Mouse (Mus musculus) midbrain, postnatal 0 days (tissue): ENCODE results near the gene Nfat5. TPM values are rescaled to one million over a fixed set of nuclear protein-coding genes. Genes with fewer than 3 reads are reported as not detected.

Source experiments
- ATAC-seq: fragments of 200-750 bp; cut with Nextera tagmentation; 2 replicates; pipeline ENCODE4 v1.8.0; 2017; ENCODE audit warnings: moderate number of reproducible peaks, mild to moderate bottlenecking, moderate TSS enrichment, moderate library complexity; ENCODE audit not compliant: low FRiP score
- DNase-seq: peaks from one replicate; pipeline ENCODE4 v3.0.0-alpha.2; 2015; ENCODE audit warnings: low spot score
- H3K27ac ChIP-seq: fragments of 300-500 bp; sonication (generic); 2 replicates; pipeline ENCODE4 v1.5.1; 2014; ENCODE audit warnings: low read depth, mild to moderate bottlenecking, low read length, mixed read lengths
- H3K27me3 ChIP-seq: fragments of 300-500 bp; sonication (generic); 2 replicates; pipeline ENCODE4 v1.6.1; 2014; ENCODE audit warnings: low read length, control low read depth, mixed read lengths; ENCODE audit not compliant: insufficient read depth
- H3K36me3 ChIP-seq: fragments of 300-500 bp; sonication (generic); 2 replicates; pipeline ENCODE4 v1.6.1; 2014; ENCODE audit warnings: low read length, control low read depth, mixed read lengths; ENCODE audit not compliant: insufficient read depth
- H3K4me1 ChIP-seq: fragments of 300-500 bp; sonication (generic); 2 replicates; pipeline ENCODE4 v1.6.1; 2014; ENCODE audit warnings: mild to moderate bottlenecking, control low read depth, antibody characterized with exemption, low read length, mixed read lengths; ENCODE audit not compliant: insufficient read depth
- H3K4me2 ChIP-seq: fragments of 300-500 bp; sonication (generic); 2 replicates; pipeline ENCODE4 v1.6.1; 2014; ENCODE audit warnings: low read depth, mild to moderate bottlenecking, low read length, mixed read lengths; ENCODE audit not compliant: poor library complexity, severe bottlenecking
- H3K4me3 ChIP-seq: fragments of 300-500 bp; sonication (generic); 2 replicates; pipeline ENCODE4 v1.5.1; 2014; ENCODE audit warnings: low read depth, mild to moderate bottlenecking, low read length, moderate library complexity
- H3K9ac ChIP-seq: fragments of 300-500 bp; sonication (generic); replicated peaks from 2 replicates; pipeline ENCODE4 v1.6.1; 2014; ENCODE audit warnings: mild to moderate bottlenecking, low read length, moderate library complexity, mixed read lengths; ENCODE audit not compliant: poor library complexity, severe bottlenecking
- H3K9me3 ChIP-seq: fragments of 300-500 bp; sonication (generic); 2 replicates; pipeline ENCODE4 v1.6.1; 2016; ENCODE audit warnings: low read length, control low read depth
- CTCF ChIP-seq: IDR thresholded peaks from 2 replicates; pipeline ENCODE4 v1.5.1; 2016; ENCODE audit warnings: antibody characterized with exemption, mild to moderate bottlenecking
- WGBS: fragments of 180-500 bp; shearing (Covaris S2); extraction: QIAGEN DNeasy Blood & Tissue Kit; methylation state at CpG from one replicate; pipeline ENCODE4 v1.1.7; 2014; 5-methylcytosine and 5-hydroxymethylcytosine counted together
- polyA plus RNA-seq: library from polyadenylated mRNA; unstranded; fragments of >200 nt; fragmentation: Nextera tagmentation; extraction: Ambion mirVana; gene quantifications from 2 replicates; pipeline ENCODE4 v1.2.1, GENCODE M21; 2015
- total RNA-seq: library from RNA; depleted of rRNA; stranded (reverse); fragments of >200 nt; gene quantifications from 2 replicates; pipeline ENCODE4 v1.2.3, GENCODE M21; 2014

Nfat5 gene
- total and polyA plus RNA-seq, 2 experiments from 2014 or later: 6.8 to 20.3 TPM

- H3K9ac ChIP-seq: no peak overlapping the region
- no peaks in the 10 kb centered on the region for H3K4me1 ChIP-seq
- H3K27ac ChIP-seq: no peak overlapping the region
- WGBS: 86% methylated on average over 1 of the region's 1 CpGs
- no peaks in the 10 kb centered on the region for H3K9me3 ChIP-seq
- no peak for ATAC-seq
- H3K36me3 ChIP-seq: no peaks in the 10 kb centered on the region
- no peak for DNase-seq
- no peak overlapping the region for H3K4me3 ChIP-seq
- TF ChIP-seq CTCF: no peak
- H3K4me2 ChIP-seq: no peak overlapping the region
- H3K27me3 ChIP-seq: no peaks in the 10 kb centered on the region
Observed at GRCm38 (mm10) chr8:107278571-107278970, 14.7 kb upstream of the Nfat5 start.

- Histone ChIP-seq H3K9ac (no peak overlapping the region), H3K4me3 (no peak overlapping the region), H3K9me3 (no peaks in the 10 kb centered on the region), H3K27ac (no peak overlapping the region), H3K27me3 (no peaks in the 10 kb centered on the region), H3K4me2 (no peak overlapping the region), H3K4me1 (no peaks in the 10 kb centered on the region), H3K36me3 (no peaks in the 10 kb centered on the region)
- TF ChIP-seq CTCF: no peak
- no peak for ATAC-seq
- WGBS: 65% methylated on average over 9 of the region's 9 CpGs
- DNase-seq: no peak
Observed at GRCm38 (mm10) chr8:107286686-107287085, 6.6 kb upstream of the Nfat5 start.

DNA sequence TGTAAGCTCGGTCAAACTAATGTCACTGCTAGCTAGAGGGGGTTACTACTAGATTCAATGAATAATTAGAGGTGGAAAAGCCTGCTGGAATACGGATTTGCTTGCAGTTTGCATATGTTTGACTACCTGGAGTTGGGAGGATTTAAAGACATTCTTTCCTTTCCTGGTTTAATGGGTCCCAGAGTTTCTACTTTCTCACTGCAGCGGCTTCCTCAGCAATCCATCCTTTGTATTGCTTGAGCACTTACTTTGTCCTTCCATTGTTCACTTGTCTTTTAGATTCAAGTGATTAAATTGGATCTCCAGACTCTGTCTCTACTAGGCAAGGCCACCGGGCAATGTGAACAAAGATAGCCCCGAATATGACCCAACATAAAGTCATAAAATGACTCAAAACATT, 5.7 kb upstream of the Nfat5 start:
- Histone ChIP-seq H3K9ac (no peak overlapping the region), H3K27ac (no peak overlapping the region), H3K36me3 (no peaks in the 10 kb centered on the region)

DNA sequence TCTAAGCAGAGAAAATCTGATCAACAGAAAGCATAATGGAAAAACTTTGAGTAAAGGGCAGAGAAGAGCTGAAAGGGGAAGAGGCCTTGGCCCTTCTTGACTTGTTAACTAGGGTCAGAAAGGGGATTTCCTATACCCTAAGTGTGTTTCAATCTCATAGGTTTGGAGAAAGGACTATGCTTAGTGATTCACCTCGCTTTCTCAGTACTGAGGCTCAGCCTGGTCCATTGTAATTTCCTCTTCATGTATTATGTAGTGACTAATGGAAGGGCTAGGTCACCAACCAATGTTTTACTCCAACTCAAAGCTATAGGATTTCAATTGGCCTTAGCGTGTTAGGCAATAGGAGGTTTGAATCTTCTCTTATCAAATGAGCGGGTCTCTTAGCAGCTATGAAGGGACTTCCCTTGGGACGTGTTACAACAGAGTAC, 2.1 kb upstream of the Nfat5 start:
- H3K9me3 ChIP-seq: no peaks in the 10 kb centered on the region
- no peaks in the 10 kb centered on the region for H3K27me3 ChIP-seq
- no peak overlapping the region for H3K4me2 ChIP-seq
- no peaks in the 10 kb centered on the region for H3K36me3 ChIP-seq
- 89% methylated on average over 4 of the region's 4 CpGs for WGBS
- no peak for TF ChIP-seq CTCF
- H3K9ac ChIP-seq: no peak overlapping the region
- no peak overlapping the region for H3K27ac ChIP-seq
- no peak for DNase-seq
- no peaks in the 10 kb centered on the region for H3K4me1 ChIP-seq
- ATAC-seq: no peak
- no peak overlapping the region for H3K4me3 ChIP-seq

More for the DNA sequence above, 5.7 kb upstream of the Nfat5 start:
- H3K4me1 ChIP-seq: no peaks in the 10 kb centered on the region
- H3K4me2 ChIP-seq: no peak overlapping the region
- DNase-seq (no peak), ATAC-seq (no peak)
- 38% methylated on average over 5 of the region's 5 CpGs for WGBS
- no peaks in the 10 kb centered on the region for H3K9me3 ChIP-seq
- H3K4me3 ChIP-seq: no peak overlapping the region
- H3K27me3 ChIP-seq: no peaks in the 10 kb centered on the region
- TF ChIP-seq CTCF: no peak

- Histone ChIP-seq H3K4me3 (peak overlapping the region; percentile 97), H3K4me2 (peak overlapping the region; percentile 71), H3K36me3 (no peaks in the 10 kb centered on the region), H3K27me3 (no peaks in the 10 kb centered on the region), H3K27ac (peak overlapping the region; percentile 92), H3K4me1 (no peaks in the 10 kb centered on the region), H3K9me3 (no peaks in the 10 kb centered on the region), H3K9ac (peak overlapping the region; percentile 88; the same call in 1 of the 2 replicates)
- no peak for TF ChIP-seq CTCF
- ATAC-seq: no peak; the same call in 1 of the 2 replicates
- peak; percentile 4 for DNase-seq
- 56% methylated on average over 18 of the region's 18 CpGs for WGBS
Observed at GRCm38 (mm10) chr8:107292119-107292927, 947 bp upstream of the Nfat5 start.
